Mouse (Mus musculus) gastrocnemius, postnatal 4 days (tissue): Measurements from ENCODE around the gene Dhx30. TPM values are rescaled to one million over a fixed set of nuclear protein-coding genes. Genes with fewer than 3 reads are reported as not detected.

Source experiments
- DNase-seq, 2 experiments: peaks; one replicate each; pipeline ENCODE4 v3.0.0; 2021 to 2022; ENCODE audit warnings: low spot score in 2 of 2, mixed read lengths in 2 of 2
- total RNA-seq, 2 experiments: library from RNA; stranded (reverse); gene quantifications; 2 replicates each; pipeline ENCODE4 v1.2.3; 2021

The Dhx30 gene
- total RNA-seq, 2 experiments from 2014 or later: 58.0 to 69.6 TPM

DNA sequence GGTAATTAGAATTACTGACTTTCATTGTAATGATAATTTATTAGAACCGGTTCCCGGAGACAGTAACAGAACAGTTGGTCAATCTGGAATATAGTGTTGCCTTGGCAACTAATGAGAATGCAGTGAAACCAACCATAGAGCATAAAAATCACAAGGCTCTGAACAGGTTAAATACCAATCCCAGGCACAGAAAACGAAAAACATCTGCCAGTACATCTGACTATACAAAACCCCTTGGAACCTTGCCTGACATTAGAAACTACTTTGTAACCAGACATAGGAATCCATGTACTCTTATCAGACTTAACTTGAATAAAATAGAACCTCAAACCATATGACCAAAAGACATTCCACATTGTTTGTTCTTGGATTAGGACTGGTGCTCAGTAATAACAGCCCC, 69.8 kb downstream of the Dhx30 start:
- no peak for DNase-seq

- no peak for DNase-seq
Observed at GRCm38 (mm10) chr9:110047260-110047659, 70.4 kb downstream of the Dhx30 start.

- no peak for DNase-seq
Observed at GRCm38 (mm10) chr9:110045763-110046377, 71.8 kb downstream of the Dhx30 start.

DNA sequence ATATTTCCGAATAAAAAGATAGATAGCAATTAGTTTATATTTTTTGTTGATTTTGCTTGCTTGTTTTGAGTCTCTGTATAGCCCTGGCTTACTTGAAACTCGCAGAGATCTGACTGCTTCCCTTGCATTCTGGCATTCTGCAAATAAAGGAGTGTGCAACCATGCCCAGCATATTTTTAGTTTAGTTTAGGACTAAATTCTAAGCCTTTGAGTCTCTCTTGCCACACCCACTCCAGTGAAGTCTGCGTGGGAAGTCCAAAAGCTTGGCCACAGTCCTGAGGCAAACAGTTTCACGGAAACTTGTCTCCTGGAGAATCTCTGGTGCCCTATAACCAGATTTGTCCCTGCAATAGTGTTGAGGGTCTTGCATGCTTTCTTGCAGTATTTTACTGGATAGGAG, 73.3 kb downstream of the Dhx30 start:
- DNase-seq: no peak

DNA sequence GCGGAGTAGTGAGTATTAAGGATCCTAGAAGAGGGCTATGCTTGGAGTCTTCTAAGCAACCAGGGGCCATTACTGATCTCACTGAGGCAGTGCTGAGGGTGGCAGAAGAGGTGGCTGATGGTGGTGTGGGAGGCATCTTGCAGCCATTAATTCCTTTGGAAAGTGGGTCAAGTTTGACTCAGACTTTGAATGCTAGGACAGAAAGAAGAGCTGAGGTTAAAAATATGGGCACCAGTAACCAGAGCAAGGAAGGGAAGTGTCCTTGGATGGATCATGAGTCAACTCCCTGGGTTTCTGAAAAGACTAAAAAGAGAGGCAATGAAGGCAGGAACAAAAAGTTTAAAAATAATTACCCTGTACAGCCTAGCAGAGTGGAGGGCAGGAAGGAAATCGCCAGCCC, 79.1 kb downstream of the Dhx30 start:
- no peak for DNase-seq

DNA sequence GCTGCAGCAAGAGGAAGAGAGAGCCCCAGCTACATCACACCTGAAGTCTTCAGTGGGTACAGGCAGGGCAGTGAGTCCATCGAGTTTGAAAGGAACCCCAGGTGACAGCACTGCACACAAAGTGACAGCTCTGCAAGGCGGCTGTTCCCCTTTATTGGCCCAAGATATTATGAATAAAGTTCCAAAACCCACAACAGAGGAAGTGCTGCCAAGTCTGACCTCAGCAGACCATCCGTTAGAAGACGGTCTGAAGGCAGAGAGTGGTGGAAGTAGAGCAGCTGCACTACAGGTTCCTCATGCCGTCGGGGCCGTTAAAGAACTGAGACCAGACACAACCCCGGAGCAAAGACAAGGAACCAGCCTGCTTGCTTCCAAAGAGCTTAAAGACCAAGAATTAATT, 79.7 kb downstream of the Dhx30 start:
- DNase-seq: no peak

GRCm38 (mm10) chr9:110035091-110035490, 82.5 kb downstream of the Dhx30 start:
- no peak for DNase-seq

Other genes with a start within 250 kb of the Dhx30 start
- gene Cdc25a, start 242.3 kb downstream of the Dhx30 start, total RNA-seq: 10 to 100 TPM; 13.9 TPM
- gene Map4, start 186.4 kb downstream of the Dhx30 start, total RNA-seq: 100 to 1,000 TPM; 510 to 546 TPM
- 10 to 100 TPM; 63.1 to 72.3 TPM for gene Smarcc1, start 122 bp downstream of the Dhx30 start, total RNA-seq
- 1 to 10 TPM; 1.5 to 2.2 TPM for gene Cspg5, start 126.0 kb upstream of the Dhx30 start, total RNA-seq
- gene Elp6, start 187.3 kb upstream of the Dhx30 start, total RNA-seq: 1 to 10 TPM; 4.8 to 5.5 TPM
- gene Scap, start 215.5 kb upstream of the Dhx30 start, total RNA-seq: 10 to 100 TPM; 25.1 to 29.4 TPM